Mouse (Mus musculus): ENCODE results near the gene Mas1.

DNA sequence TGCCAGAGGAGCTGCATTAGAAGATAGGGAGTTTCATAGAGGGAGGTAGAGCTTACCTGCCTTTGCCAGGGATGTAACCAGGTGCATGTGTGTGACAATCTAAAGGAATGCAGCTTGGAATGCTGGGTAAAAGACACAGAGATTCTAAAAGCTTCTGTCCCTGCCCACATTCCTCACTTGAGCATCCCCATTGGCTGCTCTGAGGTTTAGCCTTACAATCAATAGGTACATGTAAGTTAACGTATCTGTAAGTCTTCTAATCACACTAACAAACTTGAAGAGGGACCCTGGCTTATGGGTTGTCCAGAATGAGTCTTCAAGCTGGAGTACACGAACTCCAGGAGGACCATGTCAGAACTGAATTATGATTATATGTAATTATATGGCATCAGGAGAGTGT is at the start of gene Mas1:
- TF ChIP-seq CTCF (IDR thresholded peaks at IDR 0.05; ENCODE audit: low read depth) = no peak
- TF ChIP-seq EP300 (IDR thresholded peaks at IDR 0.05; ENCODE audit: low read depth) = no peak

Measured in liver, postnatal 0 days (tissue).